Mouse (Mus musculus): Measurements from ENCODE around the gene Rpl31. TPM values are rescaled to one million over a fixed set of nuclear protein-coding genes. Genes with fewer than 3 reads are reported as not detected.
A peak's percentile ranks its signal among the peaks of the same experiment; 100 is the strongest.

Rpl31 gene
- polyA plus RNA-seq, 1 experiment from 2014 or later, result 292 TPM

DNA sequence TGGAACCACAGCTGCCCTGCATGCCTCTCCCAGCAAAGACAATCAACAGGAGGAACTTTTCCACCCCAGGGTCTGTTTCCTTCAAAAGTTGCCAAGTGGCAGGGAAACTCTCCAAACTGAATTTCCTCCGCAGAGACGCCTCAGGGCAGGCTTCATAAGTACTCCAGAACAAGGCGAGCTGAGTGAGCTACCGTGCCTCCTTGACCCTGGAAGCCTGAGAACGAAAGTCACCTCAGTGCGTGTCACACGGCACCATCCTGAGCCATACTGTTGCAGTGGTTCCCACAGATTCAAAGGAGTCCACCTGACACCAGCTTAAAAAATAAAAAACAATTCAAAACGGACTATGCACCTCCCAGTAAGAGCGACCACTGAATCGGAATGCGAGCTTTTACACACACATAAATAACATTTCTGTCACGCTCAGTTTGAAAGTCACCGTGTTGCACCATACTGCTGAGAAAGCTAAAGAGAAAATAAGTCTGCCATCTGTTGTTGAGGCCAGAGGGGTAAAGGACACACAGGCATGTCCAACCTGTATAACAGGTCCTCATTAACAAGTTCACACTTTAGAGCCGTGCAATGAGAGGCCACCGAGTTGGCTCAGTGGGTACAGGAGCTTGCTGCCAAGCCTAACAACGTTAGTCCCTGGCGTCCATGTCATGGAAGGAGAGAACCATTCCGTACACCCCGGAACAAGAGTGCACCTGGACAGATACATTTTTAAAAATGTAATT is 42.6 kb downstream of the Rpl31 start:
- no peak for ATAC-seq (replicated peaks)

DNA sequence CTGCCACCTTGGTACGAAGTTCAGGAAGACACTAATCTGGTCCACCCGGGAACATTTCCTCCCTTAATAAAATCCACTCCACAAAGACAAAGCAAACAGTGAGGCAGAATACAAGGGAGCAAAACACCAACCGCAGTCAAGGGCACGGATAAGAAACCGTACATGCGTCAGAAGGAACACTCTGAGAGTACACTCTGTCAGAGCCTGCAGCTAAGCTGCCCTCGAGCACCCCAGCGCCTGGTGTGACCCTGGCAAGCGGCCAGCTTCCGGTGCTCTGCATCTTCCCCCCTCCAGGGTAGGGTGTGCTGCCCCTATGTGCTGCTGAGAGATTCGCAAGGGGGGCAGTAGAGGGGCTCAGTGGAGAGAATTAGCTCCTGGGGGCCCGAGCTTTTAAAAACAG is 50.2 kb downstream of the Rpl31 start:
- Histone ChIP-seq H3K9me3 (no peaks in the 10 kb centered on the region), H3K9ac (no peak overlapping the region), H3K27ac (0 out of 2 replicates have a peak overlapping the region, but pooled peaks have one; percentile 8), H3K4me1 (peaks cover 4% of the 10 kb centered on the region; the same call in 1 of the 2 replicates), H3K4me2 (no peak overlapping the region), H3K27me3 (replicated peaks) (no peaks in the 10 kb centered on the region), H3K4me3 (no peak overlapping the region), H3K36me3 (replicated peaks) (no peaks in the 10 kb centered on the region)
- ATAC-seq (replicated peaks), result no peak
- 34% methylated on average over 12 of the region's 12 CpGs for WGBS

More for the DNA sequence above, 42.6 kb downstream of the Rpl31 start:
- Histone ChIP-seq H3K27ac (no peak overlapping the region), H3K9ac (no peak overlapping the region), H3K4me1 (peaks cover 5% of the 10 kb centered on the region), H3K4me2 (no peak overlapping the region), H3K27me3 (replicated peaks) (no peaks in the 10 kb centered on the region), H3K9me3 (no peaks in the 10 kb centered on the region), H3K36me3 (replicated peaks) (no peaks in the 10 kb centered on the region), H3K4me3 (no peak overlapping the region)
- WGBS, result 82% methylated on average over 19 of the region's 19 CpGs

DNA sequence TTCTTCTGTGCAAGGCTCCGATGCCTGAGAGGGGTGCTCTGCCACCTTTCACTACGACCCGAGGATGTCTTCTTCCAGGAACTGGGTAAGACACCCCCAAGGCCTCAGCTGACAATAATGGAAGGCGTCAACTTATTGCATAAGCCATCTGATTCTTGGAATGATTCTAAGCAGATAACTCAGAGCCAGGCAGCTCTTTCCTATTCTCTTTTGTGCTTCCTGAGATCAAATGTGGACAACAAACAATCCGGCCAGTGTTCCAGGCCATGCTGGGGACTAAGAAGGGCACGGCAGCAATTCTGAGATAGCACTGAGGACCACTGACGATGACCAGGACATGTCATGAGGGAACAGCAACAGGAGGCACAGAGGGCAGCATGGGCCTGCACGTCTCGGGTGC is 51.2 kb downstream of the Rpl31 start:
- Histone ChIP-seq H3K9me3 (no peaks in the 10 kb centered on the region), H3K27ac (no peak overlapping the region), H3K36me3 (replicated peaks) (no peaks in the 10 kb centered on the region), H3K4me2 (no peak overlapping the region), H3K9ac (no peak overlapping the region), H3K4me3 (no peak overlapping the region), H3K27me3 (replicated peaks) (no peaks in the 10 kb centered on the region), H3K4me1 (peaks cover 4% of the 10 kb centered on the region; the same call in 1 of the 2 replicates)
- 90% methylated on average over 9 of the region's 9 CpGs for WGBS
- ATAC-seq (replicated peaks), result no peak

DNA sequence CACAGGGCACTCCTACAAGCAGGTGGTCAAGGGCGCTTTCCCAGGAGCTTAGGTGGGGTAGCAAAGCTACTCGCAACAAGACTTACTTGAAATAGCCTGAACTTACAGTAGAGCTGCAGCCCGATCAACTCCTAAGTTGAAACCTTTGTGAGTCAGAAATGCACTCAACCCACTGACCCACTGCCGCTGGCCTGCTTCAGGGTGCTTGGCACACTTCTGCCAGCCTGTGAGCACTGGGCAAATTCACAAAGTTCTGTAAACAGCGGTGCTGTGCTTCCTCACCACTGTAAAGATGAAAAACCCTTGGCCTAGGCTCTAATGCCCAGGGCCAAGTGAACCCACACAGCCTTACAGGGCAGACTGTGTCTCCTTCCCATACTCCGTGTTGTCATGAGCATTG is 53.3 kb downstream of the Rpl31 start:
- Histone ChIP-seq H3K36me3 (replicated peaks) (no peaks in the 10 kb centered on the region), H3K27ac (no peak overlapping the region), H3K27me3 (replicated peaks) (no peaks in the 10 kb centered on the region), H3K4me2 (no peak overlapping the region), H3K4me1 (peaks cover 4% of the 10 kb centered on the region; the same call in 1 of the 2 replicates), H3K4me3 (no peak overlapping the region), H3K9ac (no peak overlapping the region), H3K9me3 (no peaks in the 10 kb centered on the region)
- WGBS, result 95% methylated on average over 6 of the region's 6 CpGs
- no peak for ATAC-seq (replicated peaks)

Other genes with a start within 250 kb of the Rpl31 start
- 0.56 and 0.65 TPM in 2 replicates for gene Npas2, start 174.1 kb upstream of the Rpl31 start, polyA plus RNA-seq (2015; fragmentation: Nextera tagmentation; extraction: Ambion mirVana)
- gene Tbc1d8, start 110.9 kb downstream of the Rpl31 start, polyA plus RNA-seq (2015; fragmentation: Nextera tagmentation; extraction: Ambion mirVana), result 11.0 and 11.3 TPM in 2 replicates
- 15.0 TPM in 2 replicates for gene Cnot11, start 167.2 kb downstream of the Rpl31 start, polyA plus RNA-seq (2015; fragmentation: Nextera tagmentation; extraction: Ambion mirVana)
- gene Rnf149, start 209.6 kb downstream of the Rpl31 start, polyA plus RNA-seq (2015; fragmentation: Nextera tagmentation; extraction: Ambion mirVana), result 22.4 and 25.6 TPM in 2 replicates